Mouse (Mus musculus) bone marrow macrophage, adult 2 months (primary cell): ENCODE measurements around the gene Prdm15.

Experiments used
- CTCF ChIP-seq: IDR thresholded peaks from 2 replicates; pipeline ENCODE4 v1.5.1; 2012; ENCODE audit warnings: low read depth, mild to moderate bottlenecking, low read length, moderate library complexity
- POLR2A ChIP-seq: IDR thresholded peaks from 2 replicates; pipeline ENCODE4 v1.6.1; 2012; ENCODE audit warnings: mild to moderate bottlenecking, low read depth, low read length, borderline replicate concordance

DNA sequence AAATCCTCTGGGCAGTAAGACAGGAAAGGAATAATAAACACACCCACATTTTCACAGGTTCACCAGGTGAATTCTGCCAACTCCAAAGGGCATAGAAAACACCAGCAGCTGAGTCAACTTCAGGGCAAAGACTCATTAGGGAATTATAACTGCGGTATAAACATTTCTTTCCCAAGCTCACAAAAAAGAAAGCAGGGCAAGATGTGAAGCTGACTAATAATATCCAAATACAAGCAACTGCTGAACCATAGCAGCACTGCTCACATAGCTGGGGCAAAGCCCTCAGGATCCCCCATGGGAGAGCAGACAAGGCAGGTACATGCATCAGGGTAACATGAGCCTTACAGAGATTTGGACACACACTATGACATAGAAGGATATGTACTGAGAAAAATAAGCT lies 34.2 kb downstream of the Prdm15 start:
- TF ChIP-seq CTCF (no peak), POLR2A (no peak)
